Mouse (Mus musculus) retina, postnatal 1 day (tissue): ENCODE measurements around the gene Ssr1.
A peak's percentile ranks its signal among the peaks of the same experiment; 100 is the strongest.

Experiments used
- DNase-seq: peaks from one replicate; pipeline ENCODE4 v3.0.0-alpha.2; 2012

Ssr1 gene

GRCm38 (mm10) chr13:37974731-37975130 is 19.3 kb downstream of the Ssr1 start:
- no peak for DNase-seq

DNA sequence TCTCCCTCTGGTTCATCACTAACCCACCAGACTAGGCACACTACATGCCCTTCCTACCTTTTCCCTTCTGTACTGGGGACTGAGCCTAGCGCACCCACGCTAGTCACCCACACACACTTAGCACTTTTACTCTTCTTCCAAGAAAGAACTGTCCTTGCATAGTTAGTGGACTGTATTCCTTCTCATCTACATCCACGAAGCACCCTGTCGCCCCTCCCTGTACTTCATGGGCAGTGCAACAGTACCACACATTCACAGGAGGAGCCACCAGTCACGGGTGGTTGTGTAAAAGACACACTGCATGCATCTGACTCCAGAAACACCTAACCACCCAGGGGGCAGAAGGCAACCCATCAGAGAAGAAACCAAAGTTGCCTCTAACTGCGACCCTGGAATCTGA is 20.0 kb downstream of the Ssr1 start:
- no peak for DNase-seq

- DNase-seq: no peak
Measured at GRCm38 (mm10) chr13:37970887-37971530, 23.0 kb downstream of the Ssr1 start.

- DNase-seq: no peak
Measured at GRCm38 (mm10) chr13:37969988-37970387, 24.0 kb downstream of the Ssr1 start.

- peak; percentile 78 for DNase-seq
Measured at GRCm38 (mm10) chr13:37969337-37969736, 24.7 kb downstream of the Ssr1 start.

- no peak for DNase-seq
Measured at GRCm38 (mm10) chr13:37967565-37967964, 26.5 kb downstream of the Ssr1 start.

DNA sequence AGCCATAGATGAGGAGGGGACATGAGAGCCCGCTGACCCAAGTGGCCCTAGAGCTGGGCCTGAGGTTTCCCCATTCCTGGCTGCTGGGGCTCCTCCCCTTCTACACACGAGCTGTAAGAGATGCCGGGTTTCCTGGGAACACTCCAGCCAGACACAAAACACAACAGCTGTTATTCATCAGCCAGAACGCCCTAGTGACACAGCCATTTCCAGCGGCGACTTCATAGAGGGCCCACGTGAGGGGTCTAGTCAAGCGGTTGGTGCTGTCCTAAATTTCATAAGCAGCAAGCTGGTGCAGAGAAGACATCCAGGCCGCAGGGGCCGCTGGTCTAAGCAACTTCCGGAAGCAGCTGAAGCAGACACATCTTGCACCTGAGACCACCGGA is 27.0 kb downstream of the Ssr1 start:
- peak; percentile 90 for DNase-seq

DNA sequence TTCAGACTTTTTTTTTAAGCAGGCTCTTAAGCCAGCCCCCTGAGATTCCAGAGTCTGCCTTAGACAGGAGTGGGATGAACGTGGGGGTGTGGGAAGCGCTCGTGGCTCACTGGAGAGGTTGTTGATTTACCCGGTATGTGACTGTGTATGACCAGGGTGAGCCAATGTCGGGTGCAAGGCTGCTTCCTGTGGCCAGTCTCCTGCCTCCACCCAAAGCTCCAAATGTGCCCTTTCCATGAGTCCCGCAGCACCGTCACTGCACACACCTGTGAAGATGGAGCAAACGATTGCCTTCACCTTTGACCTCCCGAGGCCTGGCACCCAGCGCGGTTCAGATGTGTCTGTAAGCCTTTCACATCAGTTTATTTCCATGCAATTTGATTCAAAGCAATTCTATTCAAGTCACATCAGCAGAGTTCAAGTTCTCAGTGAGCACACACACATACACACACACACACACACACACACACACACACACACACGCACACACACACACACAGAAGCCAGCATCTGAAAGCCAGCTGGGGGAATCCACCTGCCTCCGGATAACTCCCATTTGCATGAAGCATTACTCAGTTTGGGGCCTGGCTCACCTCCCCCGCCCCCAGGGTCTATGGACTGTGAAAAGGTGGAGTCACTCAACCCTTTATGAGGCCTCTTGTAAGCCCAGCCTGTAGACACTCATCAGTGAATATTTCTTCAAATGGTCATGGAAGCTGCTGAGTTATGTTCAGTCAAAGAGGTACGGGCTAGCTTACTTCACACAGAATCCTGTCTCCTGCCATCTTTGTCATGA is 27.6 kb downstream of the Ssr1 start:
- no peak for DNase-seq

DNA sequence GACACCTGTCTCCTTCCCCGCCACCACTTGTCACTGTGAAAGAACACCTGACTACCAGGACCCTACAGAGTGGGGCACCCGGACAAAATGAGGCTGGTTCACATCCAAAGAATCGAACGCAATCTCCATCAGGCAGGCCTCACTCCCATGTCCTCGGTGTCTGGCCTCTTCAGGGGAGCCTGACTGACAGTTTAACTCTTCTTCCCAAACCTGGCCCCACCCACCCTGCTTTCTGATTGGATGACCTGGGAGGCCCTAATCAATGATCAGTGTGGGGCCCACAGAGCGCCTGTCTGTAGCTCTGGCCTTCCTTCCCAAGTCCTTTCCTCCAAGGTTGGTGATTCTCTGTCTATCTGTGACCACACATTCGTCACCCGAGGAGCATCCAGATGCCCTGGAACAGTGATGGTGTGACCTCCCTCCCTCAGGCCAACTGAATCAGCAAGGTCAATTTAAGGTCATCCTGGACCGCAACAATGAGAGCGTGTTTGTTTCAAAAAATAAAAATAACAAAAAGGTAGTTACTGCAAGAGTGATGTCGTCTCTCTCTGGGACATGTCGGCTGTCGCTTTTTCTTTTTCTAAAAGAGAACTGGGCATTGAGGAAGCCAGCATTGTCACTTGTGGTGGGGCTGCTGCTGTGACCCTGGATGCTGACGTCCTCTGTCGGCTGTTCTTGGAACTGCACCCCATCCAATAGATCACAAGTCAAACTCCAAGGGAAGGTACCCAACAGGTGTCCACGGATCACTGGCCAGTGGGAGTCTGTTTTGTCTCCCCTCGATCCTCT is 28.7 kb downstream of the Ssr1 start:
- DNase-seq: peak; percentile 32

DNA sequence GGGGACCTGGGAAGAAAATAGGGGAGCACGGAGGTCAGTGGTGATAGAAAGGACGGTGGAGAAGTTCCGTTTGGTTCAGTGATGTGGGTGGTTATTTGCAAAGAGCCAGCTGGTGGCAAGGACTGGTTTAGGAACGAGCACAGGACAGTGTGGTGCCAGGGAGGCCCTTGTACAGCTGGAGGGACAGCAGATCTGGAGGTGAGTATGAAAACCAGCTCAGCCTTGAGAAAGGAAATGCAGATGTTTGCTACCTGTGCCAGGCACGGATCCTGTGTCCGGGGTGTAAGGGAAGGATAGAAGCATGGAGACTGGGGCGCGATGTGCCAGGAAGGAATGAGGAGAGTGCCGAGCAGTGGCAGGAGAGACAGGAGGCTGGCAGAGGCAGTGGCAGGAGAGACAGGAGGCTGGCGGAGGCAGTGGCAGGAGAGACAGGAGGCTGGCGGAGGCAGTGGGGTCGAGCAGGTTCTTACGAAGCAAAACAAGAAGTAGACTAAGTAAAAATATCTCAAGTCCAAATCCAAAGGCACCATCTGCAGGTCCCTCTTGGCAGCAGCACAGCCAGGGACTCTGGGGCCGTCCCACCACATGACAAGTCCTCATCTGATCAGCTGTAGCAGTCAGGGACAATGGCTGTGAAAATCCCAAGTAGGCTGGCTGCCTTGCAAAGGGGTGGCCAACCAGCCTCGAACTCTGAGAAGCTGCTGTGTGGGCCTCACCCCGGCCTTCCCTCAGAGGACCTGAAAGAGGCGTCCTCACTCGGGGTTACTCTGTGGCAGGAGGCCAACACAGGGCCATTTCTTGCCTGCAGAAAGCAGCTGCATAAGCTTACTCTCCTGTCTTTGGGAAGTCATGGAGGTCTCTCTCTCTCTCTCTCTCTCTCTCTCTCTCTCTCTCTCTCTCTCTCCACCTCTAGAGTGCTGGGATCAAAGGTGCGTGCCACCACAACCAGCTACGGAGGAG is 29.6 kb downstream of the Ssr1 start:
- peak; percentile 27 for DNase-seq

DNA sequence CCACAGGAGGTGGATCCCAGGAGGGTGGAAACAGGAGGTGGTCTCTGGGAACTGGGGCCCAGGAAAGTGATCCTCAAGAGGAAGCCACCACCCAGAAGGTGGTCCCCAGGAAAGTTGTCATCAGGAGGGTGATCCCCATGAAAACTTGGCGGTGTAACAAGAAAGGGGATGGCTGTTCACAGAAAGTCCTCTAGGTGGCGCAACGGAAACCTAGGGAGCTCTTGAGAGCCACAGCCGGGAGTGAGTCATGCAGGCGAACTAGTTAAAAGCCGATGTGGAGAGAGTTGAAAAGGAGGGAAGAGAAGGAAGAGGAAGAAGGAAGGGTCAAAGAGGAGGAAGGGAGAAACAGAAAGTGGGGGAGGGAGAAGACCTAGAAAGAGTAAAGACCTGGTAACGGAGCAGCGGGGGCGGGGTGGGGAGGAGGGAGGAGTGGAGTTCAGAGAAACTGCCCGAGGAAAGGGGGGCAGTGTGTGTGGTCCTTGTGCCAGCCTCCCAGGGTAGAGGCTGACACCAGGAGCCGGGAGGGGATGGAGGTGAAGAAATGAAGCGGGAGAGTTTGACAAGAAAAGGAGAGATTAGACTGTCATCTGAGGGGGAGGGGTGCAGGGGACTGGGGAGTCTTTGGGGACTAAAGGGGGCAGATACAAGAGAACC is 30.5 kb downstream of the Ssr1 start:
- DNase-seq: peak; percentile 93

DNA sequence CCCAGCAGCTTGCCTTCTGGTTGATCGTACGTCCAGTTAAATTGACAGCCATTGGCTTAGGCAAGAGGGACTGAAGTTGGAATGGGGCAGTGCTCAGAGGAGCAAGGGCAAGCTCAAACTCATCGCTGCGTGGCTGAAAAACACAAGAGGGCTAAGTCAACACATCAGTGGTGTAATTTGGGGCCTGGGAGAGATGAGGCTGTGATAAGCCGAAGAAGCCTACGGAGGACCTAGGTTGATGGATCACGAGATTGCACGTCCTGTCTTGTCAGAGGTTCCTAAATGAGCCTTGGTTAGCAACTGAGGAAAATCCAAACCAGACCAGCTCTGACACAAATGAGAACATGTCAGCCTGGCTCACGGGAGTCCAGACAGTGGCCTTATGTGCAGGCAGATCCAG is 31.5 kb downstream of the Ssr1 start:
- no peak for DNase-seq

- no peak for DNase-seq
Measured at GRCm38 (mm10) chr13:37959936-37960335, 34.1 kb downstream of the Ssr1 start.

GRCm38 (mm10) chr13:37959239-37959907 is 34.6 kb downstream of the Ssr1 start:
- no peak for DNase-seq

GRCm38 (mm10) chr13:37958498-37959238 is 35.3 kb downstream of the Ssr1 start:
- DNase-seq: no peak

DNA sequence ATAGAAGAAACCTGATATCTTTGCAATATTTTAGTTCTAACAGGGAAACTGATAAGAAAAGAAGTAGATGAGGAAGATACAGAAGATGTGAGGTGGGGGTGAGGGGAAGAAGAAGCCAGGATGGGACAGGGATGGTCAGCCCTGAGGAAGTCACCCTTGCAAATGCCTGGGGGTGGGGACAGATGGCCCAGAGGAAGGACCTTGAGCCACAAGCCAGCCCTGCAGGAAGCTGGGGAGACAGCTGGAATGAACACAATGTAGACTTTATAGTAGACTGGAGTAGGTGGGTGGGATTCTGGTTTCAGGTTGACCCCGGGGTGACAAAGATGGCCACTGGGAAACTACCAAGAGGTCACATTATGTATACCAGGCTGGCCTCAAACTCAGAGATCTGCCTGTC is 39.7 kb downstream of the Ssr1 start:
- DNase-seq: no peak

DNA sequence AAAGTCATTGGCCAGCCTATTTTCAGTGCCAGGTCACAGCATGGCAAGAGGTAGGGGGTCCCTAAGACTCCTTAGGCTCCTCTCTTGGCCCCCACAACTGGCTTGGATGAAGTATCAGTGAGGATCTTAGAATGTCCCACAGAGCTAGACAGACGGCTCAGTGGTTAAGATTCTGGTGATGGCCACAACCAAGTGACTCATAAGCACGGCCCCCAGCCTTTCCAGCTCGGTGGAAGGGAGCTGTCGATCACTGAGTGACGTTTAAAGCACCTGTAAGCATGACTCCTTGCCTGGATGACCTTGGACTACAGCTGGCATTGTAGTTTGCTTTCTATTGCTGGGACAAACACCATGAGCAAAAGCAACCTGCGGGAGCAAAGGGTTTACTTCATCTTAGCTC is 41.0 kb downstream of the Ssr1 start:
- no peak for DNase-seq

DNA sequence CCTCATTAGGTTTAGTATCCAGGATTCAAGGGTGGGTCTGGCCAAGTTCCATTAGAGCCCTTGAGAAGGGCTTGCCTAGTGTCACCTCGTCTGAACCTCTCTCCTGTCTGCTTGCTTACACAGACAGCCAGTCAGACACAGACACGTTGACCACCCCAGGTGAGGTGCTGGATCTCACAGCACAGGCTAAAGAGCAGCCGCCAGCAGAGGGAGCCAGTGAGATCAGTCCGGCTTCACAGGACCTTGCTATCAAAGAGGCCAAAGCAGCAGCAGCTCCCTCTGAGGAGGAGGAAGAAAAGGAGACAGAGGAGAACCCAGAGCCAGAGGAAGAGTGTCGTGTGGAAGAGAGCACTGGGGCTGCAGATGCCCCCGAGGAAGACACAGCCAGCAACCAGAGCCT is 47.3 kb downstream of the Ssr1 start:
- peak; percentile 80 for DNase-seq

DNA sequence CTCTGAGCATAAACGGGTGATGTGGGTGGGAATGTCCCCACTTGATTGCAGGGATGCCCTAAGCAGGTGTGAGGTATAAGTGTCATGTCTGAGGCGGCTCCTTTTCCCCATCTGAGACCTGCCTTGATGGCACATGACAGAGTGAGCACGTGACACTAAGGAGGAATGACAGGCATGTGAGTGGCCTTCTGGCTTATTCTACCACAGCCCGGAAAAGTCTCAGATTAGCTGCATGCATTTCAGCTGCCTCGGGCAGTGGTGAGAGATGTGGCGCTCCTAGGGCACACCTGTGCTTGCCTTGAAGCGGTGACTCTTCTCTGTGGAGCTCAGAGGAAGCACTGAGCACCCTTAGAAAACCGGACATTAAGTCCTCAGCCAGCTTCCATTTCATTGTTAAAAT is 48.6 kb downstream of the Ssr1 start:
- peak; percentile 77 for DNase-seq

- peak; percentile 84 for DNase-seq
Measured at GRCm38 (mm10) chr13:37944306-37944705, 49.7 kb downstream of the Ssr1 start.

GRCm38 (mm10) chr13:37943466-37943865 is 50.6 kb downstream of the Ssr1 start:
- no peak for DNase-seq
